Mouse (Mus musculus) midbrain, embryonic 13.5 days (tissue): ENCODE measurements around the gene Zic3. TPM values are rescaled to one million over a fixed set of nuclear protein-coding genes. Genes with fewer than 3 reads are reported as not detected.

Experiments
- ATAC-seq: fragments of 200-750 bp; cut with Nextera tagmentation; 2 replicates; pipeline ENCODE4 v1.8.0; 2017; ENCODE audit warnings: mild to moderate bottlenecking, moderate TSS enrichment, moderate library complexity
- H3K27ac ChIP-seq: fragments of 300-500 bp; sonication (generic); 2 replicates; pipeline ENCODE4 v1.5.1; 2015; ENCODE audit warnings: inconsistent platforms, mild to moderate bottlenecking, moderate library complexity
- H3K27me3 ChIP-seq: fragments of 300-500 bp; sonication (generic); 2 replicates; pipeline ENCODE4 v1.6.1; 2015; ENCODE audit warnings: mild to moderate bottlenecking, inconsistent platforms
- H3K36me3 ChIP-seq: fragments of 300-500 bp; sonication (generic); 2 replicates; pipeline ENCODE4 v1.6.1; 2015; ENCODE audit warnings: mild to moderate bottlenecking, inconsistent platforms
- H3K4me1 ChIP-seq: fragments of 300-500 bp; sonication (generic); replicated peaks from 2 replicates; pipeline ENCODE4 v1.6.1; 2015; ENCODE audit warnings: inconsistent platforms
- H3K4me2 ChIP-seq: fragments of 300-500 bp; sonication (generic); replicated peaks from 2 replicates; pipeline ENCODE4 v1.6.1; 2015; ENCODE audit warnings: moderate library complexity, mild to moderate bottlenecking, inconsistent platforms
- H3K4me3 ChIP-seq: fragments of 300-500 bp; sonication (generic); replicated peaks from 2 replicates; pipeline ENCODE4 v1.5.1; 2015; ENCODE audit warnings: mild to moderate bottlenecking, inconsistent platforms
- H3K9ac ChIP-seq: fragments of 300-500 bp; sonication (generic); replicated peaks from 2 replicates; pipeline ENCODE4 v1.6.1; 2015; ENCODE audit warnings: mild to moderate bottlenecking, inconsistent platforms
- H3K9me3 ChIP-seq: fragments of 300-500 bp; sonication (generic); 2 replicates; pipeline ENCODE4 v1.6.1; 2016; ENCODE audit warnings: mild to moderate bottlenecking, inconsistent platforms
- WGBS: fragments of 180-500 bp; shearing (Covaris S2); methylation state at CpG from one replicate; pipeline ENCODE4 v1.1.7; 2015; 5-methylcytosine and 5-hydroxymethylcytosine counted together
- polyA plus RNA-seq: library from polyadenylated mRNA; unstranded; fragments of >200 nt; fragmentation: Nextera tagmentation; extraction: Ambion mirVana; gene quantifications from 2 replicates; pipeline ENCODE4 v1.2.1, GENCODE M21; 2015

The Zic3 gene
- polyA plus RNA-seq = 31.7 and 32.7 TPM in 2 replicates

DNA sequence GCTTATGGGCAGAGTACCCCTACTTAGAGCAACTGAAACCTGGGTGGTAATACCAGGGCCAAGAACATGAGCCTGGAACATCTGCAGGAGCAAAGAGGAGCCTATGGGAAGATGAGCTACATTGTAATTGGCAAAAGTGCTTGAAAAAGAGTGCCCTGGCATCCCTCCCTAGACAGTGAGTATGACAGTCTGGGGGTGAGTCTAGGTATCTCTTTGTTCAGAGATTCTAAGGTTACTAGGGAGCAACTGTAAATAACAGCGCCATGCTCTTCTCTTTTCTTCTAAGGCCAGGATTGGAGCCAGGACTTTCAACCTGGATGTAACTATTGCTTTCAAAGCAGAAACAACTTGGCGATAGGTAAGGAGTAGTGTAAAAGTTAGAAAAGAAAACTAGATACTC, at the start of gene Zic3:
TSS of gene Zic3 (plus strand) at position 301 of the 400 bp plus-strand sequence.
- Histone ChIP-seq H3K4me3 (no peak within 1 kb of the TSS), H3K27me3 (peaks cover 45% of the 10 kb centered on the region), H3K4me2 (peak within 1 kb of the TSS; percentile 3; the same call in 1 of the 2 replicates), H3K4me1 (no peaks in the 10 kb centered on the region; the same call in 1 of the 2 replicates), H3K9ac (no peak within 1 kb of the TSS), H3K36me3 (no peaks in the 10 kb centered on the region), H3K9me3 (no peaks in the 10 kb centered on the region), H3K27ac (no peak within 1 kb of the TSS)
- ATAC-seq = no peak
- WGBS = 85% methylated on average over 2 of the region's 2 CpGs

DNA sequence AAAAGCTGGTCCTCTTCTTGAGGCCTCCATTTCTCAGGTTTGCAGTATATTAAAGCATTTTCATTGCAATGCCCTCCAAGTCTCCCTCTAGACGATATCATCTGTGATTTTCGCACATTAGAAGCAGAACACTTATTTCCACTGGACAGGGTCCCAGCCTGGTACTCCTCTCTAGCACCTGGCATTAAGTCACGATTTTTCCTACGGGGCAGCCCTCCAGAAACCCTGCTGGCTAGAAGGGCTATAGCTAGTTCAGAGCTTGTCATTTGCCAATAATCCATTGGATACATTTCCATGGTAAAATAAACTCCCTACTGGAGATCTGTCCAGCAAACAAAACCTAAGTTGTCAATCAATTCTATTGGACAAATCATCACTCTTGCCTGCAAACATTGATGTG, 40.1 kb upstream of the Zic3 start:
- no peak overlapping the region for H3K4me2 ChIP-seq
- no peak overlapping the region for H3K27ac ChIP-seq
- no peak overlapping the region for H3K9ac ChIP-seq
- no peak for ATAC-seq
- no peak overlapping the region for H3K4me3 ChIP-seq
- no peaks in the 10 kb centered on the region for H3K9me3 ChIP-seq
- no peaks in the 10 kb centered on the region for H3K36me3 ChIP-seq
- 71% methylated on average over 4 of the region's 4 CpGs for WGBS
- H3K27me3 ChIP-seq = no peaks in the 10 kb centered on the region
- no peaks in the 10 kb centered on the region for H3K4me1 ChIP-seq

- H3K4me2 ChIP-seq = no peak overlapping the region
- no peaks in the 10 kb centered on the region for H3K27me3 ChIP-seq
- H3K27ac ChIP-seq = no peak overlapping the region
- no peak overlapping the region for H3K4me3 ChIP-seq
- no peaks in the 10 kb centered on the region for H3K36me3 ChIP-seq
- no peaks in the 10 kb centered on the region for H3K4me1 ChIP-seq
- WGBS = 47% methylated on average over 10 of the region's 10 CpGs
- peak; percentile 40; the same call in 1 of the 2 replicates for ATAC-seq
- H3K9me3 ChIP-seq = no peaks in the 10 kb centered on the region
- H3K9ac ChIP-seq = no peak overlapping the region
Observed at GRCm38 (mm10) chrX:57987455-57988109, 34.9 kb upstream of the Zic3 start.

GRCm38 (mm10) chrX:58013391-58013790, 9.1 kb upstream of the Zic3 start:
- Histone ChIP-seq H3K9ac (no peak overlapping the region), H3K36me3 (no peaks in the 10 kb centered on the region), H3K4me2 (no peak overlapping the region), H3K4me3 (no peak overlapping the region), H3K27me3 (peaks cover 31% of the 10 kb centered on the region), H3K27ac (no peak overlapping the region), H3K9me3 (no peaks in the 10 kb centered on the region), H3K4me1 (peaks cover 4% of the 10 kb centered on the region)
- ATAC-seq = no peak
- 68% methylated on average over 5 of the region's 5 CpGs for WGBS

GRCm38 (mm10) chrX:58014093-58014492, 8.4 kb upstream of the Zic3 start:
- H3K27ac ChIP-seq = no peak overlapping the region
- H3K4me2 ChIP-seq = no peak overlapping the region
- H3K4me1 ChIP-seq = peaks cover 4% of the 10 kb centered on the region
- H3K27me3 ChIP-seq = peaks cover 31% of the 10 kb centered on the region
- H3K9ac ChIP-seq = no peak overlapping the region
- no peak for ATAC-seq
- no peak overlapping the region for H3K4me3 ChIP-seq
- H3K9me3 ChIP-seq = no peaks in the 10 kb centered on the region
- H3K36me3 ChIP-seq = no peaks in the 10 kb centered on the region
- 27% methylated on average over 12 of the region's 12 CpGs for WGBS

- Histone ChIP-seq H3K4me1 (peaks cover 4% of the 10 kb centered on the region), H3K9ac (no peak overlapping the region), H3K27ac (no peak overlapping the region), H3K36me3 (no peaks in the 10 kb centered on the region), H3K4me3 (no peak overlapping the region; the same call in 1 of the 2 replicates), H3K27me3 (peaks cover 31% of the 10 kb centered on the region), H3K9me3 (no peaks in the 10 kb centered on the region), H3K4me2 (peak overlapping the region; percentile 44)
- WGBS = 35% methylated on average over 13 of the region's 13 CpGs
- ATAC-seq = no peak
Observed at GRCm38 (mm10) chrX:58014761-58015160, 7.7 kb upstream of the Zic3 start.

DNA sequence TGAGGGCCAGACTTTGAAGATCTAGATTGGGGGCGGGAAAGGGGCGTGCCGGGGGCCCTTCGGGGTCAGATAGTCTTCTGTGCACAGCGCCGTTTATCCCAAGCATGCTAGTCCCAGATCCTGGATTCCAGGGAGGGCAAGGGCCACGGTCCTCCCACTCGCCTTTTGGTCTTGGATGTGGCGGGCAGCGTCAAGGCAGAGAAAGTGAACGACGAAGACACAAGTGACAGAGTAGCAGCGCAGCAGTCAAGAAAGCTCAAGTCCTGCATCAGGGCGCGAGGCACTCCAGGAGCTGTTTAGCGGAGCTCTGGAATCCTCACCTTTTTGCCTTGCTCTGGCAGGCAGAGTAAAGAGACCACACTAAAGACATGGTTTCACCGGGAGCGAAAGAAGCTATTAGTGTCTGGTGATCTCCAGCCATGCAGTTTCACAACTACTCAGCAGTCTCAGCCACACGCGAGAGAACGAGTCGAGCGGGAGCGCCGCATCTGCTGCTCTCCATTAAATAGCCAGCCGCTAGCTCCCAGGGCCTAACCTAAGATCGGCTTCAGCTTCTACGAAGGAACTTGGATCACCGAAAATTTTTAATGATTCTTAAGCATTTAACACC, 7.1 kb upstream of the Zic3 start:
- Histone ChIP-seq H3K27me3 (peaks cover 33% of the 10 kb centered on the region), H3K4me2 (peak overlapping the region; percentile 44), H3K4me1 (peaks cover 4% of the 10 kb centered on the region), H3K36me3 (no peaks in the 10 kb centered on the region), H3K9me3 (no peaks in the 10 kb centered on the region), H3K4me3 (peak overlapping the region; percentile 22), H3K27ac (no peak overlapping the region), H3K9ac (no peak overlapping the region; the same call in 1 of the 2 replicates)
- no peak for ATAC-seq
- WGBS = 26% methylated on average over 29 of the region's 29 CpGs

DNA sequence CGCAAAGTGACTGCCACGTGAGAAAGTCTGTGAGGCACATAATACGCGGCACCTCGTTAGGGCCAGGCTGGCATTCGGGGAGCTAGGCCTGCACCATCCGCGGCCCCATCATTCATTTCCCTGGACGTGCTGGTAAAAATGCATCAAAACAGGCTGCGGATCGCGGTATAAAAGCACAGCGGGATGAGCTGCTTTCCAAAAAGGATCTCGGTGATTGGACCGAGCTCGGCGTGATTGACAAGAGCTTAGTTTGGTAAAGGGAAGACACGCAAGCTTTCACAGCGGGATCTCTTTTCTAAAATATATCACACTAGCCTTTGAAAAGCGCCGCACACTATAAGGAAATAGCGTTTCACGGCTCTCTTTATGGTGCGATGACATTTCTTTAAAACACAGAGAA, 3.8 kb upstream of the Zic3 start:
- Histone ChIP-seq H3K4me2 (peak overlapping the region; percentile 50), H3K4me3 (peak overlapping the region; percentile 31; the same call in 1 of the 2 replicates), H3K9ac (no peak overlapping the region), H3K9me3 (no peaks in the 10 kb centered on the region), H3K27me3 (peaks cover 50% of the 10 kb centered on the region), H3K4me1 (peaks cover 4% of the 10 kb centered on the region), H3K36me3 (no peaks in the 10 kb centered on the region), H3K27ac (peak overlapping the region; percentile 79)
- peak; percentile 78 for ATAC-seq
- 19% methylated on average over 24 of the region's 24 CpGs for WGBS

- peaks cover 49% of the 10 kb centered on the region for H3K27me3 ChIP-seq
- no peaks in the 10 kb centered on the region for H3K9me3 ChIP-seq
- 19% methylated on average over 32 of the region's 33 CpGs for WGBS
- peak overlapping the region; percentile 52 for H3K9ac ChIP-seq
- no peaks in the 10 kb centered on the region for H3K36me3 ChIP-seq
- peaks cover 4% of the 10 kb centered on the region for H3K4me1 ChIP-seq
- H3K27ac ChIP-seq = peak overlapping the region; percentile 79
- H3K4me2 ChIP-seq = peak overlapping the region; percentile 50
- ATAC-seq = peak; percentile 89
- H3K4me3 ChIP-seq = peak overlapping the region; percentile 31
Observed at GRCm38 (mm10) chrX:58019257-58019953, 3.1 kb upstream of the Zic3 start.

DNA sequence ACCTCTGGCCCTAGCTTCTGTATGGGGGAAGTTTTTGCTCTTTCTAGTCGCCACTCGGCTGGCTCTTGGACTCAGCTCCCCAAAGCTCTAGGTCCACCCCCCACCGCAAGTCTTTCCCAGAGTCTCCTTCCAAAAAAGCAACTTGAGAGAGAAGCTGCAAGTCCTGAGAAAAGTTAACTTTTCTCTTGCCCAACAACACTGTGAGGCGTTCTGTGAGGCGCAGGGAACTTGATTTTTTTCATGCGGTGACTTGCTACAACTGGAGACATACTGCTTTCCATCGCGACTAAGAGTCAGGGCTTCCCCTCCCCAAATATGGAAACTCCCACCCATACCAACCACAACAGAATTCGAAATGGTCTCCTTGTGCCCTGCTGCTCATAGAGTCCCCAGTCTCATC, 5.1 kb downstream of the Zic3 start:
- no peaks in the 10 kb centered on the region for H3K36me3 ChIP-seq
- H3K4me2 ChIP-seq = peak overlapping the region; percentile 55
- peak overlapping the region; percentile 57 for H3K4me3 ChIP-seq
- H3K9me3 ChIP-seq = no peaks in the 10 kb centered on the region
- peaks cover 25% of the 10 kb centered on the region for H3K27me3 ChIP-seq
- no peaks in the 10 kb centered on the region for H3K4me1 ChIP-seq
- peak overlapping the region; percentile 47; the same call in 1 of the 2 replicates for H3K27ac ChIP-seq
- no peak for ATAC-seq
- H3K9ac ChIP-seq = peak overlapping the region; percentile 61; the same call in 1 of the 2 replicates
- WGBS = 20% methylated on average over 9 of the region's 9 CpGs

DNA sequence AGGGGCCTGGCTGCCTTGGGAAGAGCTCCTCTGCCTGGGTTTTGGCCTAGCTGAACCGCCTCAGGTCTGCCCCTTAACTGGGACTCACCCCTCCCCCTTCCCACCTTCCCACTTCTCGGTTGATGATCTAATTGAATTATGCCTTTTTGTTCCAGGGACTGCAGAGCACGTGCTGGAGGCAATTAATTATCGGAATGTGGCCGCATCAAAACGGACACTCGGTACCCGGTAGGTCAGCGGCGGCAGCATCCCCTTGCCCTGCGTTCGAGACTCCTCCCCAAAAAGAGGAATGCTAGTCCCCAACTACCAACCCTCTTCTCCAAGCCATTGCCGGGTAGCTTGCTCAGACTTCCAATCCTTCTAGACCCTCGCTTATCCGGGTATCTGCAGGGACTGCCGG, 5.6 kb downstream of the Zic3 start:
- Histone ChIP-seq H3K27ac (peak overlapping the region; percentile 47), H3K9me3 (no peaks in the 10 kb centered on the region), H3K27me3 (peaks cover 23% of the 10 kb centered on the region; the same call in 1 of the 2 replicates), H3K36me3 (no peaks in the 10 kb centered on the region), H3K4me3 (peak overlapping the region; percentile 57), H3K4me2 (peak overlapping the region; percentile 55), H3K4me1 (no peaks in the 10 kb centered on the region), H3K9ac (peak overlapping the region; percentile 61)
- 16% methylated on average over 16 of the region's 16 CpGs for WGBS
- no peak for ATAC-seq

- no peak for ATAC-seq
- peak overlapping the region; percentile 55 for H3K4me2 ChIP-seq
- H3K36me3 ChIP-seq = no peaks in the 10 kb centered on the region
- no peaks in the 10 kb centered on the region for H3K9me3 ChIP-seq
- 21% methylated on average over 8 of the region's 8 CpGs for WGBS
- H3K9ac ChIP-seq = peak overlapping the region; percentile 61
- no peak overlapping the region; the same call in 1 of the 2 replicates for H3K27ac ChIP-seq
- H3K4me3 ChIP-seq = peak overlapping the region; percentile 57
- H3K27me3 ChIP-seq = peaks cover 18% of the 10 kb centered on the region; the same call in 1 of the 2 replicates
- H3K4me1 ChIP-seq = no peaks in the 10 kb centered on the region
Observed at GRCm38 (mm10) chrX:58028858-58029257, 6.4 kb downstream of the Zic3 start.
